Mouse (Mus musculus): Measurements from ENCODE around the gene Cic.
"Not testable (repeated sequence)": the region's sequence is repeated elsewhere in the genome, so short reads cannot be mapped to it uniquely, and the experiment has no call there.

The Cic gene

DNA sequence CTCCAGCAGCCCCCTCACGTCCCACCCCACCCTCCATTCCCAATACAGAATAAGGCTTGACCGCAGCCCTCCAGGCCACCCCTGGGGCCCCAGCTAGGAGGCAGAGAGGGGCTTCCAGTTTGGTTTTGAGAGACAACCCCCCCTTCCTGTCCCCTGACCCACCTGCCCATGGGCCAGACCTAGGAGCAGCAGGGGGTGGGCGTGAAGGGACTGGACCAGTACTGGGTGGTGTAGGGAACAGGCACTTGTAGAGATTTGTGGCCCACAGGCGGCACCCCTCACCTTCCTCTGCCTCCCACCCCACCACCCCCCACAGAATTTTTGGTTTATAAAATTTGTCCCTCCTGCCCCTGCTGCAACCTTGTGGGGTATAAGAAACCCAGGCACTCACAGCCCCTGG lies 24.1 kb upstream of the Cic start:
- in situ Hi-C loops (cut with MboI), result loop anchor here (5.0 kb wide), 1 partner anchor 34 kb away; no protein-coding TSS in a partner anchor

GRCm38 (mm10) chr7:25244562-25245369 lies 22.7 kb upstream of the Cic start:
- in situ Hi-C loops (cut with MboI), result loop anchor here (5.0 kb wide), 1 partner anchor 33 kb away; no protein-coding TSS in a partner anchor

- in situ Hi-C loops (cut with MboI), result no loop called here
Observed at GRCm38 (mm10) chr7:25246079-25246758, 21.3 kb upstream of the Cic start.

GRCm38 (mm10) chr7:25246759-25247137 lies 20.8 kb upstream of the Cic start:
- in situ Hi-C loops (cut with MboI), result no loop called here

DNA sequence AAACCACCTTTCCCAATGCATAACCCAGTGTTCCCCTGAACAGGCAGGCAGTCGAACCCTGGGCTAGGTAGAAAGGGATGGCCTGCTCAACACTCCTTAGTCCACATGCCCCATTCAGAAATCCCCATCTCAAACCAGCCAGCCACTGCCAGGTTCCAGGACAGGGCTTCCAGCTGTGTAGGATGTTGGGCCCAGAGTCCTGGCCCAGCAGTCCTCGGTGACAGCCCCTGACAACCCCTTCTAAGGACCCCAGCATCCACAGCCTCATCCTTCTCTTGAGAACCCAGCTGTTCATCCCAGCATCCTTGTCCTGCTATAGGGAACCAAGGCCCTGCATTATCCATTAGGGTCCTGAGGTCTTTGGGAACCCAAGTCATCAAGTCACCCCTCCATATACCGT lies 20.0 kb upstream of the Cic start:
- in situ Hi-C loops (cut with MboI), result no loop called here

GRCm38 (mm10) chr7:25248018-25248647 lies 19.4 kb upstream of the Cic start:
- in situ Hi-C loops (cut with MboI), result no loop called here

DNA sequence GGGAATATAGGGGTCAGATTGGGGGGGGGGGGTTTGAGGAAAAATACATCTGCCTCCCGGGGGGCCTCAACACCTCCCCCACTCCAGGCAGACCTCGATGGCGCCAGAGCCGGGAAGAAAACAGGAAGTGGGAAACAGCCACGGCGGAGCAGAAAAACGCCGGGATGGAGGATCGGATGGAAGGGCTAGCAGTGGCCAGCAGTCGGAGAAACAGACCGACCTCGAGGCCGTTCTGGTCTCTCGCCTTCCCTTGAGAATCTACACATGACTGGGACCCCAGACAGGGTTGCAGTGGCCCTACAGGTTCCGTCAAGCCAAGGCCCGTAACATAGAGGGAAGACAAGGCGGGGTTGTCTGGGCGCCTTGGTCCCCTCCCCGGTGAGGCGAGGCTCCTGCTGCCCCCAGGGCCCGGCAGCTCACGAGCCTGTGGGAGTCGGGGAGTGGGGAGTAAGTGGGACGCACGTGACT lies 18.6 kb upstream of the Cic start:
- in situ Hi-C loops (cut with MboI), result no loop called here

- in situ Hi-C loops (cut with MboI), result no loop called here
Observed at GRCm38 (mm10) chr7:25249314-25250140, 18.0 kb upstream of the Cic start.

GRCm38 (mm10) chr7:25250141-25250972 lies 17.1 kb upstream of the Cic start, which contains the start of gene Erf:
Gene Erf (minus strand): TSS chr7:25250761.
- in situ Hi-C loops (cut with MboI), result no loop called here

GRCm38 (mm10) chr7:25251071-25251791 lies 16.3 kb upstream of the Cic start:
- in situ Hi-C loops (cut with MboI), result no loop called here

DNA sequence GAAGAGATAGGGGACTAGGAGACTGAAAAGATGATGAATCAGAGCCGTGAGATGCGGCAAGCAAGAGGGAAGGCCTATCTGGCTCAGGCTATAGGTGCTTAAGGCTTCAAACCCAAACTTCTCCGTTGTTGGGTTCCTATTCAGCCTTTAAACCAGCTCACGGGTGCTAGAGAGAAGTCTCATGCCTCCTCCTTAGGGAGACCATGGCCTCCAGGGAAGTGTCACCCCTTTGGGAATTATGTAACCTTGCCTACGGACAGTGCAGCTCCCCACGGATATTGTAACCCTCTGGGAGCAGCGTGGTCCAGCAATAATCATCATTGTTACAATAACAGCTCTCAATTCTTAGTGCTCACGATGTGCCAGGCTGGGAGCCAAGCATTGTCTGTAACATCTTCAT lies 15.7 kb upstream of the Cic start:
- in situ Hi-C loops (cut with MboI), result no loop called here

DNA sequence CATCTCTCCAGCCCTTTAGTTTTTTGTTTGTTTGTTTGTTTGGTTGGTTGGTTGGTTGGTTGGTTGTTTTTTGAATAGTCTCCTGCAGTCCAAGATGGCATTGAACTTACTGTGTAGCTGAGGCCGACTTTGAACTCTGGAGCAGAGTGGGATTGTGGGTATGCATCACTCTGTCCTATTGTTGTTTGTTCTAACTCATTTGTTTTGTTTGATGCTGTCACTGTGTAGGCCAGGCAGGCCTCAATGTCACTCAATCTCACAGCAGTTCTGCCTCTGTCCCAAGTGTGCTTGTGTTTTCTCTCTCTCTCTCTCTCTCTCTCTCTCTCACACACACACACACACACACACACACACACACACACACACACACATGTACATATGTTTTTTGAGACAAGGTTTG lies 5.6 kb upstream of the Cic start:
- in situ Hi-C loops (cut with MboI), result no loop called here

DNA sequence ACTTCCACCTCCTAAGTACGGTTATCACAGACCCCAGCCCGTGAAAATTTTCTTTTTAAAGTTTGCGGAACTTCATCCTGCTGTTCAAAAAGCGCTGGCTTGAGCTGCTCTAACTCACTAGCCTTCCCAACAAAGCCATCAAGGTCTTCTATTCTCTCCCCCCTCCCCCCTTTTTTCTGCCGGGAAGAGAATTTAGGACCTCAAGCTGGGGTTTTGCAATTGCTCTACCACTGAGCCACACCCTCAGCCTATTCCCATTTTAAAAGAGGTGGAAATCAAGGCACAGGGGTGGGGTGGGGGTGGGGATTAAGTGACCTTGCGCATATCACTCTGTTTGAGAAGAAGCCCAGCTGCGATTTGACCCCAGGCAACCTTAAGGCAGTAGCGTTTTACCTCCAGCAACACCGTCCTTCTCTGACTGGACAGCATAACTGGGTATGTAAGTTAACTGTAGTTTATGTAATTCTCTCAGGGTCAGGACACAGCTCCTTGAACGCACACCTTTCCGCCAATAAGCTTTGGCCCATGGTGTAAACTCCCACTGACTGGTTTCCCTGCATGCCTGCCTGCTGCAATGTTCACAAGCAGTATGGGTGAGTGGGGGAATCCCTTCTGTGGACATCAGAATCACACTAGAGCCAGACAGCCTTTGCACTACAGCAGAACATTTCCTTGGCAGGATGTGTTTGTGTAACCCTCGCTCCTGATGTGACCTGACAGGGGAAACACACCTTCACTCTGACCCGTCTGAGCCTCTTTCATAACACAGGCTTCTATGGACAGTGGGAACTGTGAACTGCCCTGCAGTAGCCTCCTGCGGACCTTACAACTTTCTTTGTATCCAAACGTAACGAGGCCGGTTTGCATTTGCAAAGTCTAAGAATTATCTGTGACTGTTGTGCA lies 3.3 kb upstream of the Cic start:
- in situ Hi-C loops (cut with MboI), result no loop called here

- in situ Hi-C loops (cut with MboI), result not testable (repeated sequence)
Observed at GRCm38 (mm10) chr7:25265743-25266142, 1.8 kb upstream of the Cic start.

DNA sequence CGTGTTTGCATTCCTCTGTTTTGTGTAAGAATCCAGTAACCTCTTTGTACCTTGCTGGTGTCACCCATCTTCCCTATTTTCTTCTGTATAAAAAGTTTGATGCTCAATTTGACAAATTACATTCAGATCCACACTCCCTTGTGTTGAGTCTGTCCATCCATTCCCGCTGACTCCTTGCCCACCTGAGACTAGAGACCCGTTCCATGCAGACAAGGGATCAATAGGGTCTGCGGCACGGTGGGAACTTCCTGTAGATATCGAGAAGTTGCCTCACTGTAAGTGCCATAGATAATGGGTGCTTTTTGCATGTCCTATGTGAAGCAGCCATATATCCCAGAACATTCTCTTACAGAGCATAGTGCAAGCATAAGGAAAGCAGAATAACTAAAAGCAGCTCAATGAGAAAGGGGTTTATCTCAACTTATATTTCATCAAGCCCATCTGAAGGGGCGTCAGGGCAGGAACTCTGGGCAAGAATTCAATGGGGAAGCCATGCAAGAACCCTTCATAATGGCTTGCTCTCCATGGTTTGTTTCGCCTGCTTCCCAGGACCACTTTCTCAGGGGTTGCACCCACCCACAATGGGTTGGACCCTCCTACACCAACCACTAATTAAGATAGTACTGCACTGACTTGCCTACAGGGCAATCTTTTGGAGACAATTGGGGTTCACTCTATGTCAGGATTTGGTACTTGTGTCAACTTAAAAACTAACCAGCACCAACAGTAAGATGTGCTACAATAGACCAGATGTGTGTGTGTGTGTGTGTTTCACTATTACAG lies 1.1 kb upstream of the Cic start:
- in situ Hi-C loops (cut with MboI), result no loop called here

DNA sequence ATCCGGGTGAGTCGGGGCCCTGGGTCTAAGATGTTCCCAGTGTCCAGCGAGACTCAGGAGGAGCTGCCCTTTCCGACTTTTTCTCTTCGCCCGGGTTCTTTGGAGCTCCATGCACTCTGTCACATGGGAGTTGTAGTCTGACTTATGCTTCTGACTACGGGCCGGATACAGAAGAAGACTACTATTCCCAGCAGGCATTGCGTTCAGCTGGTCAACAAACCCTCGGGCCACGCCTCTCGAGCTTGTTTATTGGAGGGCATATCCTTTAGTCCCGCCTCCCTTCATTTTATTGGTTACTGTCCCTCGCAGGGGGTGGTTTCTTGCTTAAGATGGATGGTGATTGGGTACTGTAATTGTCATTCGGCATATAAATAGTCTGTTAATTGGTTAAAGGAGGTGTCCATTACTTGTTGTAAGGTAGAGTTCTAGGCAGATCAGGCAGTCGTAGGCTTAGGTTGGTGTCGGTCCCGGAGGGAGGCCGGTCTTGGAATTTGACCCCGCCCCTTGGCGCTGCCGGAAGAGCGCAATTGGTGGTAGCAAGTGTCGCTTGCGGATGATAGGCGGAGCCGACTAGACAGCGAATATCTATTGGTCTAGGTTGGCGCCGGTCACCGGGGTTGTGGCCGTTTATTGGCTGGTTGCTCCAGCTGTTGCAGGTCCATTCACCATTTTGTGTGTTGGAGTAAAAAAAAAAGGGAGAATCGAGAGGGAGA lies 403 bp downstream of the Cic start:
- in situ Hi-C loops (cut with MboI), result no loop called here

GRCm38 (mm10) chr7:25268588-25268987 lies 1.1 kb downstream of the Cic start:
- in situ Hi-C loops (cut with MboI), result no loop called here

- in situ Hi-C loops (cut with MboI), result no loop called here
Observed at GRCm38 (mm10) chr7:25269029-25269428, 1.5 kb downstream of the Cic start.

Measured in mature B cell (primary cell).